Mouse (Mus musculus): ENCODE results near the gene Snurf. TPM values are rescaled to one million over a fixed set of nuclear protein-coding genes. Genes with fewer than 3 reads are reported as not detected.

Gene Snurf
- polyA plus RNA-seq (2014; fragmentation: Illumina TruSeq; extraction: RNeasy Lipid Tissue Mini Kit (QIAGEN cat#74804)): not detected

DNA sequence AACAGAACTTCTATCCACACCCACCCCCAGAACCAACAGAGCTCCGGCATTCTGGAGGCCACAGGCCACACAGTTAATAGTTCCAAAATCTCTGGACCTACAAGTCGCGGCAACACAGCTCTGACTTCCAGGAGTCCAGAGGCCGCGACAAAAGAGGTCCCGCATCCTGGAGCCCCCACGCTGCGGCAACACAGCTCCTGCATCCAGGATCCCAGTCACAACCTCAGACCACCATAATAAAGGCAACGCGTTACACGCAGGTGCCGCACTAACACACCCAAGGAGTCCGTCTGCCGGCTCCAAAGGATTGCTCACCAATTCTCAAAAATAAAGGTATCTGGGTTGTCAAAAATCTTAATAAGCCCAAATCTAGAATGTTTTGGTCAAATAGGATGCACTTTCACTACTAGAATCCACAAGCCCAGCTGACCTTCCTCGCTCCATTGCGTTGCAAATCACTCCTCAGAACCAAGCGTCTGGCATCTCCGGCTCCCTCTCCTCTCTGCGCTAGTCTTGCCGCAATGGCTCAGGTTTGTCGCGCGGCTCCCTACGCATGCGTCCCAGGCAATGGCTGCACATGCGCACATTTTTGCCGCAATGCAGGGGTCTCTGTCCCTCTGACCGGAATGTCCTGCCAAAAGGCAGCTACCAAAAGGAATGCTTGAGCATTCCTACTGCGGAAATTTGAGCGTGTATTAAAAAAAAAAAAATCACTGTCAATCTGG is at the start of gene Snurf, which contains the start of gene Gm38393:
Gene Snurf, minus strand, starts transcription at position 444 of the 725 bp plus-strand sequence.
Gene Gm38393, minus strand, starts transcription at position 459 of the 725 bp plus-strand sequence.

Other genes with a start within 250 kb of the Snurf start
- gene Gm38393, start within 50 bp of the Snurf start, polyA plus RNA-seq (2014; fragmentation: Illumina TruSeq; extraction: RNeasy Lipid Tissue Mini Kit (QIAGEN cat#74804)): 3.4 TPM
- gene Snrpn, start 135.2 kb upstream of the Snurf start, polyA plus RNA-seq (2014; fragmentation: Illumina TruSeq; extraction: RNeasy Lipid Tissue Mini Kit (QIAGEN cat#74804)): 25.0 TPM